Mouse (Mus musculus) kidney, adult 2 months (tissue): ENCODE measurements around the gene Btbd19.

Source experiments
- CTCF ChIP-seq: fragments of 200-500 bp; conservative IDR thresholded peaks from 2 replicates; pipeline ENCODE4 v1.5.1; 2011; ENCODE audit warnings: low read depth, mild to moderate bottlenecking, control low read depth, low read length, moderate library complexity, mixed read lengths; ENCODE audit not compliant: insufficient read depth, insufficient read length
- POLR2A ChIP-seq: fragments of 200-500 bp; IDR thresholded peaks from one replicate; pipeline ENCODE4 v1.6.1; 2011; ENCODE audit warnings: low read depth, low read length, control low read depth

GRCm38 (mm10) chr4:117124518-117125347 is 792 bp downstream of the Btbd19 start:
- TF ChIP-seq CTCF (no peak), POLR2A (no peak)
